Mouse (Mus musculus) embryonic facial prominence, embryonic 11.5 days (tissue): ENCODE results near the gene Banf2. TPM values are rescaled to one million over a fixed set of nuclear protein-coding genes. Genes with fewer than 3 reads are reported as not detected.

Experiments used
- ATAC-seq: fragments of 200-750 bp; cut with Nextera tagmentation; replicated peaks from 2 replicates; pipeline ENCODE4 v1.8.0; 2017; ENCODE audit warnings: low read depth; ENCODE audit not compliant: insufficient number of reproducible peaks, low FRiP score, low TSS enrichment
- DNase-seq: peaks from one replicate; pipeline ENCODE4 v3.0.0-alpha.2; 2015; ENCODE audit warnings: low spot score
- H3K27ac ChIP-seq: fragments of 300-500 bp; sonication (generic); replicated peaks from 2 replicates; pipeline ENCODE4 v1.5.1; 2014; ENCODE audit warnings: mild to moderate bottlenecking, low read depth, low read length, control low read depth
- H3K27me3 ChIP-seq: fragments of 300-500 bp; sonication (generic); 2 replicates; pipeline ENCODE4 v1.6.1; 2014; ENCODE audit warnings: mild to moderate bottlenecking, low read length, moderate library complexity, mixed read lengths; ENCODE audit not compliant: control insufficient read depth, insufficient read depth
- H3K36me3 ChIP-seq: fragments of 300-500 bp; sonication (generic); replicated peaks from 2 replicates; pipeline ENCODE4 v1.6.1; 2014; ENCODE audit warnings: low read depth, mild to moderate bottlenecking, low read length, moderate library complexity, mixed read lengths; ENCODE audit not compliant: control insufficient read depth, insufficient read depth
- H3K4me1 ChIP-seq: fragments of 300-500 bp; sonication (generic); 2 replicates; pipeline ENCODE4 v1.6.1; 2014; ENCODE audit warnings: low read length, mixed read lengths; ENCODE audit not compliant: control insufficient read depth, insufficient read depth
- H3K4me2 ChIP-seq: fragments of 300-500 bp; sonication (generic); 2 replicates; pipeline ENCODE4 v1.6.1; 2014; ENCODE audit warnings: low read depth, mild to moderate bottlenecking, control low read depth, low read length, moderate library complexity
- H3K4me3 ChIP-seq: fragments of 300-500 bp; sonication (generic); 2 replicates; pipeline ENCODE4 v1.5.1; 2014; ENCODE audit warnings: low read depth, low read length, control low read depth
- H3K9ac ChIP-seq: fragments of 300-500 bp; sonication (generic); replicated peaks from 2 replicates; pipeline ENCODE4 v1.6.1; 2014; ENCODE audit warnings: mild to moderate bottlenecking, control low read depth, low read length
- H3K9me3 ChIP-seq: fragments of 300-500 bp; sonication (generic); replicated peaks from 2 replicates; pipeline ENCODE4 v1.6.1; 2016; ENCODE audit warnings: mild to moderate bottlenecking, low read length, inconsistent platforms, mixed read lengths; ENCODE audit not compliant: control insufficient read depth
- whole genome bisulfite sequencing: fragments of 180-500 bp; shearing (Covaris S2); extraction: QIAGEN DNeasy Blood & Tissue Kit; methylation state at CpG from one replicate; pipeline ENCODE4 v1.1.7; 2014; 5-methylcytosine and 5-hydroxymethylcytosine counted together
- polyA plus RNA-seq: library from polyadenylated mRNA; unstranded; fragments of >200 nt; fragmentation: Nextera tagmentation; extraction: Ambion mirVana; gene quantifications from 2 replicates; pipeline ENCODE4 v1.2.1, GENCODE M21; 2014

The Banf2 gene
- polyA plus RNA-seq, 1 experiment from 2014 or later = not detected

- Histone ChIP-seq H3K4me3 (no peak overlapping the region), H3K27ac (no peak overlapping the region), H3K9me3 (no peaks in the 10 kb centered on the region), H3K4me1 (no peaks in the 10 kb centered on the region), H3K4me2 (no peak overlapping the region), H3K36me3 (no peaks in the 10 kb centered on the region), H3K9ac (no peak overlapping the region), H3K27me3 (no peaks in the 10 kb centered on the region)
- DNase-seq (no peak), ATAC-seq (no peak)
- WGBS = 88% methylated on average over 7 of the region's 7 CpGs
Measured at GRCm38 (mm10) chr2:144030791-144031190, 2.1 kb upstream of the Banf2 start.

- no peaks in the 10 kb centered on the region for H3K36me3 ChIP-seq
- no peaks in the 10 kb centered on the region for H3K4me1 ChIP-seq
- ATAC-seq = no peak
- H3K9me3 ChIP-seq = peaks cover 8% of the 10 kb centered on the region
- 72% methylated on average over 6 of the region's 6 CpGs for WGBS
- DNase-seq = no peak
- no peak overlapping the region for H3K27ac ChIP-seq
- H3K27me3 ChIP-seq = no peaks in the 10 kb centered on the region
- no peak overlapping the region for H3K9ac ChIP-seq
- no peak overlapping the region for H3K4me2 ChIP-seq
- H3K4me3 ChIP-seq = no peak overlapping the region
Measured at GRCm38 (mm10) chr2:144044726-144045125, 11.9 kb downstream of the Banf2 start.

- H3K9me3 ChIP-seq = peaks cover 8% of the 10 kb centered on the region
- H3K4me1 ChIP-seq = no peaks in the 10 kb centered on the region
- ATAC-seq (no peak), DNase-seq (no peak)
- no peaks in the 10 kb centered on the region for H3K36me3 ChIP-seq
- H3K27ac ChIP-seq = no peak overlapping the region
- H3K4me3 ChIP-seq = no peak overlapping the region
- WGBS = 69% methylated on average over 5 of the region's 5 CpGs
- no peak overlapping the region for H3K9ac ChIP-seq
- no peak overlapping the region for H3K4me2 ChIP-seq
- no peaks in the 10 kb centered on the region for H3K27me3 ChIP-seq
Measured at GRCm38 (mm10) chr2:144045756-144046560, 13.1 kb downstream of the Banf2 start.

- no peaks in the 10 kb centered on the region for H3K4me1 ChIP-seq
- H3K36me3 ChIP-seq = no peaks in the 10 kb centered on the region
- H3K4me3 ChIP-seq = no peak overlapping the region
- peaks cover 8% of the 10 kb centered on the region for H3K9me3 ChIP-seq
- H3K9ac ChIP-seq = no peak overlapping the region
- WGBS = 71% methylated on average over 11 of the region's 11 CpGs
- H3K4me2 ChIP-seq = no peak overlapping the region
- DNase-seq (no peak), ATAC-seq (no peak)
- H3K27ac ChIP-seq = no peak overlapping the region
- no peaks in the 10 kb centered on the region for H3K27me3 ChIP-seq
Measured at GRCm38 (mm10) chr2:144046916-144047315, 14.1 kb downstream of the Banf2 start.

GRCm38 (mm10) chr2:144050146-144050680, 17.4 kb downstream of the Banf2 start:
- no peak overlapping the region for H3K9ac ChIP-seq
- WGBS = 73% methylated on average over 8 of the region's 8 CpGs
- no peak for ATAC-seq

GRCm38 (mm10) chr2:144050861-144051260, 18.0 kb downstream of the Banf2 start:
- no peak for ATAC-seq
- 90% methylated on average over 6 of the region's 6 CpGs for WGBS

More at GRCm38 (mm10) chr2:144050146-144050680, 17.4 kb downstream of the Banf2 start:
- Histone ChIP-seq H3K4me1 (no peaks in the 10 kb centered on the region), H3K4me3 (no peak overlapping the region), H3K9me3 (no peaks in the 10 kb centered on the region), H3K36me3 (no peaks in the 10 kb centered on the region), H3K4me2 (no peak overlapping the region), H3K27ac (no peak overlapping the region), H3K27me3 (no peaks in the 10 kb centered on the region)
- no peak for DNase-seq

GRCm38 (mm10) chr2:144052410-144053065, 19.7 kb downstream of the Banf2 start:
- Histone ChIP-seq H3K27me3 (no peaks in the 10 kb centered on the region), H3K4me3 (no peak overlapping the region), H3K27ac (no peak overlapping the region), H3K4me2 (no peak overlapping the region), H3K9ac (no peak overlapping the region), H3K36me3 (no peaks in the 10 kb centered on the region), H3K4me1 (no peaks in the 10 kb centered on the region), H3K9me3 (no peaks in the 10 kb centered on the region)
- 89% methylated on average over 8 of the region's 8 CpGs for WGBS
- DNase-seq (no peak), ATAC-seq (no peak)

More at GRCm38 (mm10) chr2:144050861-144051260, 18.0 kb downstream of the Banf2 start:
- Histone ChIP-seq H3K9me3 (no peaks in the 10 kb centered on the region), H3K36me3 (no peaks in the 10 kb centered on the region), H3K27ac (no peak overlapping the region), H3K4me3 (no peak overlapping the region), H3K4me2 (no peak overlapping the region), H3K4me1 (no peaks in the 10 kb centered on the region), H3K9ac (no peak overlapping the region), H3K27me3 (no peaks in the 10 kb centered on the region)
- DNase-seq = no peak

GRCm38 (mm10) chr2:144057735-144058134, 24.9 kb downstream of the Banf2 start:
- H3K27ac ChIP-seq = no peak overlapping the region
- H3K9ac ChIP-seq = no peak overlapping the region
- WGBS = 78% methylated on average over 2 of the region's 2 CpGs
- DNase-seq = no peak
- ATAC-seq = no peak
- no peak overlapping the region for H3K4me3 ChIP-seq
- no peaks in the 10 kb centered on the region for H3K27me3 ChIP-seq
- no peaks in the 10 kb centered on the region for H3K9me3 ChIP-seq
- no peaks in the 10 kb centered on the region for H3K36me3 ChIP-seq
- no peaks in the 10 kb centered on the region for H3K4me1 ChIP-seq
- no peak overlapping the region for H3K4me2 ChIP-seq
